Mouse (Mus musculus) neural tube, embryonic 13.5 days (tissue): ENCODE data around the gene Ces1d. TPM values are rescaled to one million over a fixed set of nuclear protein-coding genes. Genes with fewer than 3 reads are reported as not detected.

Experiments
- ATAC-seq: fragments of 200-750 bp; cut with Nextera tagmentation; 2 replicates; pipeline ENCODE4 v1.8.0; 2017; ENCODE audit warnings: low read depth, mild to moderate bottlenecking, moderate TSS enrichment, moderate library complexity
- H3K27ac ChIP-seq: fragments of 300-500 bp; sonication (generic); replicated peaks from 2 replicates; pipeline ENCODE4 v1.5.1; 2015; ENCODE audit warnings: moderate library complexity, mild to moderate bottlenecking, inconsistent platforms
- H3K27me3 ChIP-seq: fragments of 300-500 bp; sonication (generic); 2 replicates; pipeline ENCODE4 v1.6.1; 2015; ENCODE audit warnings: mild to moderate bottlenecking, inconsistent platforms
- H3K36me3 ChIP-seq: fragments of 300-500 bp; sonication (generic); 2 replicates; pipeline ENCODE4 v1.6.1; 2015; ENCODE audit warnings: mild to moderate bottlenecking, inconsistent platforms
- H3K4me1 ChIP-seq: fragments of 300-500 bp; sonication (generic); replicated peaks from 2 replicates; pipeline ENCODE4 v1.6.1; 2015; ENCODE audit warnings: inconsistent platforms
- H3K4me2 ChIP-seq: fragments of 300-500 bp; sonication (generic); 2 replicates; pipeline ENCODE4 v1.6.1; 2015; ENCODE audit warnings: inconsistent platforms, mild to moderate bottlenecking, moderate library complexity
- H3K4me3 ChIP-seq: fragments of 300-500 bp; sonication (generic); 2 replicates; pipeline ENCODE4 v1.5.1; 2015; ENCODE audit warnings: mild to moderate bottlenecking, inconsistent platforms
- H3K9ac ChIP-seq: fragments of 300-500 bp; sonication (generic); 2 replicates; pipeline ENCODE4 v1.6.1; 2015; ENCODE audit warnings: moderate library complexity, mild to moderate bottlenecking, inconsistent platforms
- H3K9me3 ChIP-seq: fragments of 300-500 bp; sonication (generic); 2 replicates; pipeline ENCODE4 v1.6.1; 2016; ENCODE audit warnings: inconsistent platforms
- WGBS: fragments of 180-500 bp; shearing (Covaris S2); methylation state at CpG from one replicate; pipeline ENCODE4 v1.1.7; 2015; 5-methylcytosine and 5-hydroxymethylcytosine counted together
- polyA plus RNA-seq: library from polyadenylated mRNA; unstranded; fragments of >200 nt; fragmentation: Nextera tagmentation; extraction: Ambion mirVana; gene quantifications from 2 replicates; pipeline ENCODE4 v1.2.1, GENCODE M21; 2015

Gene Ces1d
- polyA plus RNA-seq, 1 experiment from 2014 or later: 0.21 TPM

DNA sequence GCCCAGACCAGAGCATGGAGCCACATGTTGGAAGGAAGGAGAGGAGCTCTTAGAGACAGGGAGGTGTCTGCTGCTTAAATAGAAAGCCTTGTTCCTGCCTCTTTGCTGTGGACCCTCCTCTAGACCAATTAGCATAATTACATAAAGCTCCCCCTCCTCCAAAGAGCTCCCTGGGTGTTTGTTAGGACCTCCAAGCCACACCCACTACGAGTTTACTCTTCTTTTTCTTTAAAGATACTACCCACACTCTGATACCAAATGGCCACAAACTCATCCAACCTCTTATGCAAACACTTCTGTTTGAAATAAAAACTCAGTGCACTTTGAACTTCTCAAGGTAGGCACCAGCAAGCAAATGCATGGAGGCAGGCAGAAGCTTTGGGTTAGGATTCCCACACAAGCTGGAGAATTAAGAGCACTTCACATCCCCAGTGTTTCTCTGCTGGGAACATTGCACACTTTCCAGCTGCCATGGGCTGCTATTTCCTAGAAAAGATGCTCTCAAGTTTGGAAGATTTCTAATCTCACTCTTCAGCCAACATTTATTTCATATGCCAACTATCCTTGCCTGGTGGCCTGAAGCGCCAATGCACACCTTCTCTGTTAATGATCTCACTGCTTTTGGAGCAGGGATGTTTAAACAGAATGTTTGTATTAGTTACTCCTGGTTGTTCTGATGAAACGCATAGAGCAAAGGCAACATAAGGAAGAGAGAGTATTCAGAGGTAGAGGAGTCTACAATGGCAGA lies 66.2 kb downstream of the Ces1d start, which contains the start of gene Ces1c:
TSS of gene Ces1c (minus strand) at position 51 of the 748 bp plus-strand sequence.
- no peaks in the 10 kb centered on the region for H3K4me1 ChIP-seq
- no peaks in the 10 kb centered on the region for H3K9me3 ChIP-seq
- H3K36me3 ChIP-seq: no peaks in the 10 kb centered on the region
- no peak within 1 kb of the TSS for H3K4me2 ChIP-seq
- H3K4me3 ChIP-seq: no peak within 1 kb of the TSS
- H3K27me3 ChIP-seq: no peaks in the 10 kb centered on the region
- ATAC-seq: no peak
- no peak within 1 kb of the TSS for H3K9ac ChIP-seq
- 91% methylated on average over 3 of the region's 3 CpGs for WGBS
- no peak within 1 kb of the TSS for H3K27ac ChIP-seq

- ATAC-seq: no peak
- Histone ChIP-seq H3K4me2 (no peak overlapping the region), H3K9ac (no peak overlapping the region), H3K4me1 (no peaks in the 10 kb centered on the region), H3K36me3 (no peaks in the 10 kb centered on the region), H3K9me3 (no peaks in the 10 kb centered on the region), H3K27ac (no peak overlapping the region), H3K27me3 (no peaks in the 10 kb centered on the region), H3K4me3 (no peak overlapping the region)
- WGBS: 94% methylated on average over 2 of the region's 2 CpGs
Measured at GRCm38 (mm10) chr8:93126476-93126875, 71.2 kb downstream of the Ces1d start.

- H3K27me3 ChIP-seq: no peaks in the 10 kb centered on the region
- no peak overlapping the region for H3K4me2 ChIP-seq
- no peaks in the 10 kb centered on the region for H3K36me3 ChIP-seq
- no peak for ATAC-seq
- no peak overlapping the region for H3K4me3 ChIP-seq
- H3K27ac ChIP-seq: no peak overlapping the region
- no peaks in the 10 kb centered on the region for H3K4me1 ChIP-seq
- H3K9me3 ChIP-seq: no peaks in the 10 kb centered on the region
- no peak overlapping the region for H3K9ac ChIP-seq
- WGBS: 94% methylated on average over 1 of the region's 1 CpGs
Measured at GRCm38 (mm10) chr8:93122005-93122404, 75.6 kb downstream of the Ces1d start.

Other genes starting within 250 kb of the Ces1d start
- gene Slc6a2, start 237.8 kb downstream of the Ces1d start, polyA plus RNA-seq: 0.13 TPM in 1 of 2 replicates, not detected in the other
- gene Ces1a, start 149.6 kb downstream of the Ces1d start, polyA plus RNA-seq: not detected in 2 replicates
- gene Ces1b, start 117.8 kb downstream of the Ces1d start, polyA plus RNA-seq: not detected in 2 replicates
- gene Ces1c, start 66.6 kb downstream of the Ces1d start, polyA plus RNA-seq: not detected in 2 replicates
- not detected in 2 replicates for gene Ces1e, start 31.8 kb upstream of the Ces1d start, polyA plus RNA-seq
- not detected in 2 replicates for gene Ces1f, start 81.9 kb upstream of the Ces1d start, polyA plus RNA-seq
- not detected in 2 replicates for gene Ces1g, start 139.5 kb upstream of the Ces1d start, polyA plus RNA-seq
- gene Ces1h, start 181.9 kb upstream of the Ces1d start, polyA plus RNA-seq: not detected in 2 replicates